8 mouse cellular contexts compared by ENCODE assay signal in the genomic region with DNA sequence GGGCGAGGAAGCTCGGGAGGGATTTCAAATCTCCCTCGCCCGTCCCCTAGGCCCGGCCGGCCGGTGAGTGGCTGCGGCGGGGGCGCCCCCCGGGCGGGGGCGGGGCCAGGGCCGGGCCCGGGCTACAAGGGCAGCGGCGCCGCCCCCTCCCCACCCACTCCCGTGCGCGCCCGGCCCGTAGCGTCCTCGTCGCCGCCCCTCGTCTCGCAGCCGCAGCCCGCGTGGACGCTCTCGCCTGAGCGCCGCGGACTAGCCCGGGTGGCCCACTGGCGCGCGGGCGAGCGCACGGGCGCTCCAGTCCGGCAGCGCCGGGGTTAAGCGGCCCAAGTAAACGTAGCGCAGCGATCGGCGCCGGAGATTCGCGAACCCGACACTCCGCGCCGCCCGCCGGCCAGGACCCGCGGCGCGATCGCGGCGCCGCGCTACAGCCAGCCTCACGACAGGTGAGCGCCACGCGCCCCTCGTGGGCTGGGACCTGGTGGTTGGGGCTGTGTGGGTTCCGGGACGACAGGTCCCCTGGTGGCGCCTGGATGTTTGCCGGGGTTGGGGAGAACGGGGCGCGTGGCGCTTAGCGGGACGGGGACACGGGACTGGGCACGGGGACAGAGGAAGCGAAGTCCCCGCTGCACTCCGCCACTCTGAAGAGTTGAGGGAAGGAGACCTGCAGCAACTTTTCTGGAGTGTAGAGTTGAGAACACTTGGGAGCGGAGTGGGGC. TPM values are rescaled to one million over a fixed set of nuclear protein-coding genes. Genes with fewer than 3 reads are reported as not detected.
A peak's percentile ranks its signal among the peaks of the same experiment; 100 is the strongest.
DNase-seq lines count a peak whose midpoint lies in the region; ATAC-seq and TF ChIP-seq lines count a peak whose summit lies in the region.

A gene (plus strand): TSS at position 153 of the 716 bp plus-strand sequence.

- WGBS in forebrain, embryonic 10.5 days, result under 1% methylated on average over 86 of the region's 93 CpGs
- WGBS in heart, embryonic 16.5 days, result under 1% methylated on average over 69 of the region's 93 CpGs
- WGBS in lung, adult 2 months, result under 1% methylated on average over 86 of the region's 93 CpGs
- under 1% methylated on average over 92 of the region's 93 CpGs for WGBS in neural tube, embryonic 13.5 days

- TF ChIP-seq EP300 in ES-Bruce4 (IDR thresholded peaks at IDR 0.05; ENCODE audit: insufficient read depth, low read depth, low read length), result no peak

- no peak for TF ChIP-seq CTCF in ES-Bruce4 (IDR thresholded peaks at IDR 0.05; ENCODE audit: low read depth, low read length)
- TF ChIP-seq CTCF in brain, embryonic 14.5 days (IDR thresholded peaks at IDR 0.05; ENCODE audit: borderline replicate concordance, extremely low read depth, insufficient read depth, insufficient read length), result no peak
- TF ChIP-seq CTCF in lung, adult 2 months (IDR thresholded peaks at IDR 0.05; ENCODE audit: insufficient read depth, low read length), result no peak

- H3K27ac ChIP-seq in ES-Bruce4 (ENCODE audit: insufficient read depth, low read length), result no peak within 1 kb of the TSS
- H3K27ac ChIP-seq in forebrain, embryonic 10.5 days, result peak within 1 kb of the TSS; percentile 93
- H3K27ac ChIP-seq in heart, embryonic 16.5 days (ENCODE audit: low read length), result no peak within 1 kb of the TSS
- peak within 1 kb of the TSS; percentile 46; the same call in 1 of the 2 replicates for H3K27ac ChIP-seq in neural tube, embryonic 13.5 days (replicated peaks)

- H3K4me2 ChIP-seq in heart, embryonic 16.5 days (ENCODE audit: low read depth, low read length), result peak within 1 kb of the TSS; percentile 96
- H3K4me2 ChIP-seq in neural tube, embryonic 13.5 days, result peak within 1 kb of the TSS; percentile 94

- DNase-seq in brain, embryonic 14.5 days (ENCODE audit: low read depth), result peak; percentile 76
- peak; percentile 69 for DNase-seq in forebrain, embryonic 10.5 days (ENCODE audit: extremely low spot score, low spot score)
- DNase-seq in kidney, postnatal 10 days, result peak; percentile 83
- peak; percentile 72 for DNase-seq in lung, adult 2 months
- peak; percentile 63 for DNase-seq in testis, postnatal 14 days (ENCODE audit: low spot score)

- H3K36me3 ChIP-seq in ES-Bruce4 (ENCODE audit: control insufficient read depth, insufficient read depth, low read length, poor library complexity, severe bottlenecking), result no peaks in the 10 kb centered on the region
- peaks cover 4% of the 10 kb centered on the region; the same call in 1 of the 2 replicates for H3K36me3 ChIP-seq in forebrain, embryonic 10.5 days (replicated peaks)
- no peaks in the 10 kb centered on the region for H3K36me3 ChIP-seq in heart, embryonic 16.5 days (ENCODE audit: control insufficient read depth, insufficient read depth)
- H3K36me3 ChIP-seq in neural tube, embryonic 13.5 days, result no peaks in the 10 kb centered on the region

- H3K9ac ChIP-seq in ES-Bruce4 (ENCODE audit: low read depth, poor library complexity, severe bottlenecking), result peak within 1 kb of the TSS; percentile 76
- H3K9ac ChIP-seq in heart, embryonic 16.5 days (ENCODE audit: low read length), result peak within 1 kb of the TSS; percentile 82
- peak within 1 kb of the TSS; percentile 85 for H3K9ac ChIP-seq in neural tube, embryonic 13.5 days

- TF ChIP-seq POLR2A in ES-Bruce4 (IDR thresholded peaks at IDR 0.05; ENCODE audit: insufficient read depth, low read length), result no peak
- peak; percentile 55 for TF ChIP-seq POLR2A in brain, embryonic 14.5 days (IDR thresholded peaks at IDR 0.05; ENCODE audit: borderline replicate concordance, extremely low read depth, insufficient read depth, insufficient read length, poor library complexity, severe bottlenecking)
- TF ChIP-seq POLR2A in lung, adult 2 months (IDR thresholded peaks at IDR 0.05; ENCODE audit: borderline replicate concordance, extremely low read depth, low read depth, low read length), result no peak

- no peaks in the 10 kb centered on the region for H3K9me3 ChIP-seq in ES-Bruce4 (replicated peaks; ENCODE audit: control insufficient read depth, insufficient read depth, low read length, poor library complexity, severe bottlenecking)
- H3K9me3 ChIP-seq in forebrain, embryonic 10.5 days, result no peaks in the 10 kb centered on the region
- no peaks in the 10 kb centered on the region for H3K9me3 ChIP-seq in heart, embryonic 16.5 days (replicated peaks; ENCODE audit: control insufficient read depth, low read length)
- H3K9me3 ChIP-seq in neural tube, embryonic 13.5 days, result no peaks in the 10 kb centered on the region

- H3K4me1 ChIP-seq in ES-Bruce4 (ENCODE audit: control insufficient read depth, insufficient read depth, low read length), result no peaks in the 10 kb centered on the region
- H3K4me1 ChIP-seq in forebrain, embryonic 10.5 days, result peaks cover 50% of the 10 kb centered on the region
- peaks cover 10% of the 10 kb centered on the region for H3K4me1 ChIP-seq in heart, embryonic 16.5 days (ENCODE audit: control insufficient read depth, insufficient read depth, low read length)
- H3K4me1 ChIP-seq in lung, adult 2 months (ENCODE audit: control insufficient read depth, insufficient read depth, low read length), result no peaks in the 10 kb centered on the region
- H3K4me1 ChIP-seq in neural tube, embryonic 13.5 days (replicated peaks), result peaks cover 20% of the 10 kb centered on the region

- H3K4me3 ChIP-seq in ES-Bruce4 (ENCODE audit: low read depth, low read length), result peak within 1 kb of the TSS; percentile 77
- H3K4me3 ChIP-seq in forebrain, embryonic 10.5 days, result peak within 1 kb of the TSS; percentile 87
- H3K4me3 ChIP-seq in heart, embryonic 16.5 days (ENCODE audit: low read length), result peak within 1 kb of the TSS; percentile 78
- peak within 1 kb of the TSS; percentile 95 for H3K4me3 ChIP-seq in lung, adult 2 months (replicated peaks; ENCODE audit: extremely low read depth, low read depth, low read length)
- peak within 1 kb of the TSS; percentile 74 for H3K4me3 ChIP-seq in neural tube, embryonic 13.5 days

- H3K27me3 ChIP-seq in ES-Bruce4 (ENCODE audit: control insufficient read depth, insufficient read depth, low read length, poor library complexity, severe bottlenecking), result no peaks in the 10 kb centered on the region
- H3K27me3 ChIP-seq in forebrain, embryonic 10.5 days (ENCODE audit: poor library complexity, severe bottlenecking), result peaks cover 20% of the 10 kb centered on the region
- no peaks in the 10 kb centered on the region for H3K27me3 ChIP-seq in heart, embryonic 16.5 days (ENCODE audit: control insufficient read depth, insufficient read depth, low read length)
- H3K27me3 ChIP-seq in neural tube, embryonic 13.5 days, result peaks cover 15% of the 10 kb centered on the region

- ATAC-seq in heart, embryonic 16.5 days (replicated peaks; ENCODE audit: extremely low read depth, insufficient read depth, low FRiP score), result peak; percentile 87
- ATAC-seq in neural tube, embryonic 13.5 days (ENCODE audit: low read depth), result peak; percentile 89

RNA-seq across cellular contexts. Expression of the gene that starts here (rescaled TPM):
- polyA plus RNA-seq in ES-Bruce4 (2011; ENCODE audit: insufficient read depth, insufficient read length, low read depth, missing spikeins), result 105 and 112 TPM in 2 replicates
- 4.7 and 5.2 TPM in 2 replicates for polyA plus RNA-seq in brain, embryonic 14.5 days (2012; rRNA removed)
- 24.8 and 26.9 TPM in 2 replicates for polyA plus RNA-seq in forebrain, embryonic 10.5 days (2016; fragmentation: Nextera tagmentation; extraction: Ambion mirVana)
- polyA plus RNA-seq in heart, embryonic 16.5 days (2015; fragmentation: Nextera tagmentation; extraction: Ambion mirVana), result 7.5 and 8.1 TPM in 2 replicates
- polyA plus RNA-seq in lung, adult 2 months (2012; rRNA removed), result 2.0 and 3.3 TPM in 2 replicates
- 3.9 and 4.6 TPM in 2 replicates for polyA plus RNA-seq in neural tube, embryonic 13.5 days (2015; fragmentation: Nextera tagmentation; extraction: Ambion mirVana)

Comparison
In these comparisons a context has a peak if more than half of its experiments do, and no peak if none do; other contexts are left out.
1. H3K27ac ChIP-seq: peak in forebrain, embryonic 10.5 days (single experiment) and neural tube, embryonic 13.5 days (single experiment); none in ES-Bruce4 (single experiment) and heart, embryonic 16.5 days (single experiment).
2. Peak in every context shown above with its lines, with median percentiles within 50 percentile points of each other: H3K4me3 ChIP-seq, H3K9ac ChIP-seq and DNase-seq.